Mouse (Mus musculus): ENCODE data around the gene Lin52. TPM values are rescaled to one million over a fixed set of nuclear protein-coding genes. Genes with fewer than 3 reads are reported as not detected.

Lin52 gene
- polyA plus RNA-seq, 1 experiment from 2014 or later, result 20.2 TPM

GRCm38 (mm10) chr12:84417605-84417922 lies 33.7 kb upstream of the Lin52 start:
- Histone ChIP-seq H3K27ac (ENCODE audit: low read depth, low read length) (peak overlapping the region; percentile 28; the same call in 1 of the 2 replicates), H3K9ac (ENCODE audit: low read depth, low read length) (peak overlapping the region; percentile 72), H3K27me3 (replicated peaks; ENCODE audit: control insufficient read depth, insufficient read depth, low read length) (no peaks in the 10 kb centered on the region), H3K4me1 (replicated peaks; ENCODE audit: control insufficient read depth, insufficient read depth, low read length) (0 out of 2 replicates have a peak, but pooled peaks cover 4% of the 10 kb centered on the region), H3K36me3 (ENCODE audit: control insufficient read depth, insufficient read depth, low read length) (no peaks in the 10 kb centered on the region), H3K4me2 (peak overlapping the region; percentile 86), H3K4me3 (ENCODE audit: low read depth, low read length) (peak overlapping the region; percentile 68), H3K9me3 (ENCODE audit: control insufficient read depth, low read length) (no peaks in the 10 kb centered on the region)
- ATAC-seq (replicated peaks; ENCODE audit: low FRiP score), result no peak
- WGBS, result 33% methylated on average over 18 of the region's 18 CpGs
- no peak for DNase-seq (ENCODE audit: low spot score)

- Histone ChIP-seq H3K9me3 (ENCODE audit: control insufficient read depth, low read length) (no peaks in the 10 kb centered on the region), H3K4me1 (replicated peaks; ENCODE audit: control insufficient read depth, insufficient read depth, low read length) (no peaks in the 10 kb centered on the region), H3K36me3 (ENCODE audit: control insufficient read depth, insufficient read depth, low read length) (no peaks in the 10 kb centered on the region), H3K4me2 (no peak overlapping the region), H3K9ac (ENCODE audit: low read depth, low read length) (no peak overlapping the region), H3K27me3 (replicated peaks; ENCODE audit: control insufficient read depth, insufficient read depth, low read length) (no peaks in the 10 kb centered on the region), H3K4me3 (ENCODE audit: low read depth, low read length) (no peak overlapping the region), H3K27ac (ENCODE audit: low read depth, low read length) (no peak overlapping the region)
- ATAC-seq (replicated peaks; ENCODE audit: low FRiP score), result no peak
- DNase-seq (ENCODE audit: low spot score), result no peak
- WGBS, result 55% methylated on average over 3 of the region's 3 CpGs
Measured at GRCm38 (mm10) chr12:84423990-84424389, 27.2 kb upstream of the Lin52 start.

- ATAC-seq (replicated peaks; ENCODE audit: low FRiP score), result no peak
Measured at GRCm38 (mm10) chr12:84429825-84430224, 21.4 kb upstream of the Lin52 start.

GRCm38 (mm10) chr12:84438697-84439096 lies 12.5 kb upstream of the Lin52 start:
- WGBS, result 47% methylated on average over 2 of the region's 2 CpGs
- no peak for ATAC-seq (replicated peaks; ENCODE audit: low FRiP score)
- Histone ChIP-seq H3K27ac (ENCODE audit: low read depth, low read length) (no peak overlapping the region), H3K36me3 (ENCODE audit: control insufficient read depth, insufficient read depth, low read length) (no peaks in the 10 kb centered on the region), H3K27me3 (replicated peaks; ENCODE audit: control insufficient read depth, insufficient read depth, low read length) (no peaks in the 10 kb centered on the region), H3K4me3 (ENCODE audit: low read depth, low read length) (no peak overlapping the region), H3K4me2 (no peak overlapping the region), H3K4me1 (replicated peaks; ENCODE audit: control insufficient read depth, insufficient read depth, low read length) (no peaks in the 10 kb centered on the region), H3K9ac (ENCODE audit: low read depth, low read length) (no peak overlapping the region), H3K9me3 (ENCODE audit: control insufficient read depth, low read length) (no peaks in the 10 kb centered on the region)
- DNase-seq (ENCODE audit: low spot score), result no peak

More at GRCm38 (mm10) chr12:84429825-84430224, 21.4 kb upstream of the Lin52 start:
- no peak for DNase-seq (ENCODE audit: low spot score)
- H3K4me1 ChIP-seq (replicated peaks; ENCODE audit: control insufficient read depth, insufficient read depth, low read length), result no peaks in the 10 kb centered on the region
- WGBS, result 92% methylated on average over 2 of the region's 2 CpGs
- no peaks in the 10 kb centered on the region for H3K9me3 ChIP-seq (ENCODE audit: control insufficient read depth, low read length)
- H3K36me3 ChIP-seq (ENCODE audit: control insufficient read depth, insufficient read depth, low read length), result no peaks in the 10 kb centered on the region
- H3K27me3 ChIP-seq (replicated peaks; ENCODE audit: control insufficient read depth, insufficient read depth, low read length), result no peaks in the 10 kb centered on the region
- no peak overlapping the region for H3K9ac ChIP-seq (ENCODE audit: low read depth, low read length)
- H3K4me3 ChIP-seq (ENCODE audit: low read depth, low read length), result no peak overlapping the region
- H3K27ac ChIP-seq (ENCODE audit: low read depth, low read length), result no peak overlapping the region
- no peak overlapping the region for H3K4me2 ChIP-seq

GRCm38 (mm10) chr12:84442526-84442925 lies 8.7 kb upstream of the Lin52 start:
- no peaks in the 10 kb centered on the region for H3K36me3 ChIP-seq (ENCODE audit: control insufficient read depth, insufficient read depth, low read length)
- no peak overlapping the region for H3K9ac ChIP-seq (ENCODE audit: low read depth, low read length)
- no peaks in the 10 kb centered on the region for H3K4me1 ChIP-seq (replicated peaks; ENCODE audit: control insufficient read depth, insufficient read depth, low read length)
- DNase-seq (ENCODE audit: low spot score) (no peak), ATAC-seq (replicated peaks; ENCODE audit: low FRiP score) (no peak)
- no peak overlapping the region for H3K4me3 ChIP-seq (ENCODE audit: low read depth, low read length)
- WGBS, result 60% methylated on average over 4 of the region's 4 CpGs
- no peaks in the 10 kb centered on the region for H3K9me3 ChIP-seq (ENCODE audit: control insufficient read depth, low read length)
- H3K27ac ChIP-seq (ENCODE audit: low read depth, low read length), result no peak overlapping the region
- no peak overlapping the region for H3K4me2 ChIP-seq
- H3K27me3 ChIP-seq (replicated peaks; ENCODE audit: control insufficient read depth, insufficient read depth, low read length), result no peaks in the 10 kb centered on the region

GRCm38 (mm10) chr12:84447386-84447785 lies 3.8 kb upstream of the Lin52 start:
- no peak overlapping the region for H3K27ac ChIP-seq (ENCODE audit: low read depth, low read length)
- H3K9ac ChIP-seq (ENCODE audit: low read depth, low read length), result no peak overlapping the region
- no peaks in the 10 kb centered on the region for H3K27me3 ChIP-seq (replicated peaks; ENCODE audit: control insufficient read depth, insufficient read depth, low read length)
- H3K36me3 ChIP-seq (ENCODE audit: control insufficient read depth, insufficient read depth, low read length), result no peaks in the 10 kb centered on the region
- ATAC-seq (replicated peaks; ENCODE audit: low FRiP score) (no peak), DNase-seq (ENCODE audit: low spot score) (no peak)
- WGBS, result 55% methylated on average over 1 of the region's 1 CpGs
- H3K9me3 ChIP-seq (ENCODE audit: control insufficient read depth, low read length), result no peaks in the 10 kb centered on the region
- peaks cover 3% of the 10 kb centered on the region; the same call in 1 of the 2 replicates for H3K4me1 ChIP-seq (replicated peaks; ENCODE audit: control insufficient read depth, insufficient read depth, low read length)
- H3K4me3 ChIP-seq (ENCODE audit: low read depth, low read length), result no peak overlapping the region
- H3K4me2 ChIP-seq, result no peak overlapping the region

GRCm38 (mm10) chr12:84448181-84448580 lies 3.0 kb upstream of the Lin52 start:
- DNase-seq (ENCODE audit: low spot score), result no peak
- Histone ChIP-seq H3K9ac (ENCODE audit: low read depth, low read length) (no peak overlapping the region), H3K27ac (ENCODE audit: low read depth, low read length) (no peak overlapping the region), H3K4me2 (no peak overlapping the region), H3K27me3 (replicated peaks; ENCODE audit: control insufficient read depth, insufficient read depth, low read length) (no peaks in the 10 kb centered on the region), H3K4me3 (ENCODE audit: low read depth, low read length) (no peak overlapping the region), H3K9me3 (ENCODE audit: control insufficient read depth, low read length) (no peaks in the 10 kb centered on the region), H3K36me3 (ENCODE audit: control insufficient read depth, insufficient read depth, low read length) (no peaks in the 10 kb centered on the region), H3K4me1 (replicated peaks; ENCODE audit: control insufficient read depth, insufficient read depth, low read length) (peaks cover 8% of the 10 kb centered on the region)
- WGBS, result 81% methylated on average over 6 of the region's 6 CpGs
- ATAC-seq (replicated peaks; ENCODE audit: low FRiP score), result no peak

- H3K4me3 ChIP-seq (ENCODE audit: low read depth, low read length), result peak overlapping the region; percentile 88
- H3K4me1 ChIP-seq (replicated peaks; ENCODE audit: control insufficient read depth, insufficient read depth, low read length), result peaks cover 16% of the 10 kb centered on the region
- peak overlapping the region; percentile 70; the same call in 1 of the 2 replicates for H3K9ac ChIP-seq (ENCODE audit: low read depth, low read length)
- peak overlapping the region; percentile 82 for H3K4me2 ChIP-seq
- no peaks in the 10 kb centered on the region for H3K27me3 ChIP-seq (replicated peaks; ENCODE audit: control insufficient read depth, insufficient read depth, low read length)
- no peaks in the 10 kb centered on the region for H3K9me3 ChIP-seq (ENCODE audit: control insufficient read depth, low read length)
- no peaks in the 10 kb centered on the region for H3K36me3 ChIP-seq (ENCODE audit: control insufficient read depth, insufficient read depth, low read length)
- no peak overlapping the region for H3K27ac ChIP-seq (ENCODE audit: low read depth, low read length)
- ATAC-seq (replicated peaks; ENCODE audit: low FRiP score), result no peak
- 44% methylated on average over 10 of the region's 10 CpGs for WGBS
- no peak for DNase-seq (ENCODE audit: low spot score)
Measured at GRCm38 (mm10) chr12:84449887-84450286, 1.3 kb upstream of the Lin52 start.

GRCm38 (mm10) chr12:84450351-84450717 lies 888 bp upstream of the Lin52 start:
- DNase-seq (ENCODE audit: low spot score), result no peak
- H3K4me2 ChIP-seq, result peak overlapping the region; percentile 82
- 0% methylated on average over 6 of the region's 6 CpGs for WGBS

More at GRCm38 (mm10) chr12:84450351-84450717, 888 bp upstream of the Lin52 start:
- no peaks in the 10 kb centered on the region for H3K27me3 ChIP-seq (replicated peaks; ENCODE audit: control insufficient read depth, insufficient read depth, low read length)
- H3K27ac ChIP-seq (ENCODE audit: low read depth, low read length), result peak overlapping the region; percentile 9; the same call in 1 of the 2 replicates
- H3K9me3 ChIP-seq (ENCODE audit: control insufficient read depth, low read length), result no peaks in the 10 kb centered on the region
- H3K9ac ChIP-seq (ENCODE audit: low read depth, low read length), result peak overlapping the region; percentile 70
- ATAC-seq (replicated peaks; ENCODE audit: low FRiP score), result peak; percentile 8
- peak overlapping the region; percentile 88 for H3K4me3 ChIP-seq (ENCODE audit: low read depth, low read length)
- no peaks in the 10 kb centered on the region for H3K36me3 ChIP-seq (ENCODE audit: control insufficient read depth, insufficient read depth, low read length)
- peaks cover 16% of the 10 kb centered on the region for H3K4me1 ChIP-seq (replicated peaks; ENCODE audit: control insufficient read depth, insufficient read depth, low read length)

All from liver, embryonic 11.5 days (tissue).